Mouse (Mus musculus): ENCODE data around the gene Smc5. TPM values are rescaled to one million over a fixed set of nuclear protein-coding genes. Genes with fewer than 3 reads are reported as not detected.

Gene Smc5
- total RNA-seq, 2 experiments from 2014 or later, result 29.1 to 29.4 TPM

Other genes with a start within 250 kb of the Smc5 start
- 100 to 1,000 TPM; 163 to 172 TPM for gene Klf9, start 132.7 kb downstream of the Smc5 start, total RNA-seq (2021)
- under 1 TPM; 0.68 to 0.79 TPM for gene Mamdc2, start 174.5 kb upstream of the Smc5 start, total RNA-seq (2021)

Measured in layer of hippocampus, adult 18-20 months (tissue).